Mouse (Mus musculus): ENCODE measurements around the gene Ldb3.

Gene Ldb3

GRCm38 (mm10) chr14:34588498-34588897 is at the start of gene Ldb3:
Ldb3 (minus strand) TSS chr14:34588682.
- DNase-seq, result no peak

DNA sequence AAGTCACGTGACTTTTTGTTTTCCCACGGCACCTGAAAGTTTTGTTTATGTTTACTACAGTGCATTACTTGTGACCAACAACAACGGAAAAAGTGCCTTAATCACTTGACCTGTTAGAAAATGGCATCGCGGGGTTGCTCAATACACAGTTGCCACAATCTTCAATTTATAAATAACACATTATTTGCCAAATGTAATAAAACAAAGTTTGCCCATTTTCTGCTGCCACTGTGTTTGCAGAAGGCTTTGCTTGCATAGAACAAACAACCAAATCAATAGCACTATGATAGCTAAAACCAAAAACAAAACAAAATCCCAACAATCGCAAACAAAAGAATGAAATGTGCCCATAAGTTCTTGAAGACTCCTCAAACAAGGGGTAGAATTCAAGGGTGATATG is 47.2 kb upstream of the Ldb3 start:
- DNase-seq, result no peak

DNA sequence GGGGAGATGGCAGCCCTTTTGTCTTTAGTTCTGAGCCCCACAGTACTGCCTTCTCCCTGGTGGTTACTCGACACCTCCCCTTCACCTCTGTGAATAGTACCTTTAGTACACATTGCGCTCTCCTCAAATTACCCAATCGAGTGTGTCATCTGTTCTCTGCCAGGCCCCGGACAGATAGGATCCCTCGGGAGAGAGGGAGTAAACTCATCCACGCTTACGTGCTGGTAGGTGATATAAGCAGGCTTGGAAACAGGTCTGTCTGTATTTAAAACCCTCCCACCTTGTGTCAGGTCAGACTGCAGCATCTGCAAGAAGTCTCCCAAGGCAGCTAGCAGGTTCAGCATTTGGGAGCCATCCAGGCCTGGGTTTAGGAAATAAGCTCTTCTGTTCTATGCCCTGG is 46.7 kb upstream of the Ldb3 start:
- no peak for DNase-seq

DNA sequence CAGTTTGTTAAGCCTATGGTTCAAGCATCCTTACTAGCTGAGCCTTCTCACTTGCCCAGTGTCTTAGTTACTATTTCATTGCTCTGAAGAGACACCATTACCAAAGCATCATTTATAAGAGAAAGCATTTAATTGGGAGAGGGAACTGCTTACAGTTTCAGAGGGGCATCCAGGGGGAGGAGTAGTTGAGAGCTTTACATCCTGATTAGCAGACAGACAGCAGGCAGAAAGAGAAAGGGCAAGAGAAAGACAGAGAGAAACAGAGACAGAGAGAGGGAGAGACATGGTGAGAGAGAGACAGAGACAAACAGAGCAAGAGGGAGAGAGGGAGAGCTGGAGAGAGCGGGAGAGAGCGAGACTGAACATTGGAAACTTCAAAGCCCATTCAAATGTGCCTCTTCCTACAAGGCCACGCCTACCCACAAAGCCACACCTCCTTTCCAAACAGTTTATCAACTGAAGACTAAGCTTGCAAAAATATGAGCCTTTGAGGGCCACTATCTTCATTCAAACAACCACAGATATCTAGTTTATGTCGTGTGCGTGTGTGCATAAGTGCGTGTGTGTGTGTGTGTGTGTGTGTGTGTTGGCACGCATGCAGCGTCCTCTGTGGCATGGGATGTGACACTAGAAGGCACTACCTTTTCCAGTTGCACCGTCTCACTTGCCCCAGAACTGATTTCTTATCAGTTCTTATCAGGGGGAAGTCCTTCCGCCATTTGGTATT is 44.4 kb upstream of the Ldb3 start:
- no peak for DNase-seq

- no peak for DNase-seq
These were observed 38.3 kb upstream of the Ldb3 start for GRCm38 (mm10) chr14:34626824-34627223.

DNA sequence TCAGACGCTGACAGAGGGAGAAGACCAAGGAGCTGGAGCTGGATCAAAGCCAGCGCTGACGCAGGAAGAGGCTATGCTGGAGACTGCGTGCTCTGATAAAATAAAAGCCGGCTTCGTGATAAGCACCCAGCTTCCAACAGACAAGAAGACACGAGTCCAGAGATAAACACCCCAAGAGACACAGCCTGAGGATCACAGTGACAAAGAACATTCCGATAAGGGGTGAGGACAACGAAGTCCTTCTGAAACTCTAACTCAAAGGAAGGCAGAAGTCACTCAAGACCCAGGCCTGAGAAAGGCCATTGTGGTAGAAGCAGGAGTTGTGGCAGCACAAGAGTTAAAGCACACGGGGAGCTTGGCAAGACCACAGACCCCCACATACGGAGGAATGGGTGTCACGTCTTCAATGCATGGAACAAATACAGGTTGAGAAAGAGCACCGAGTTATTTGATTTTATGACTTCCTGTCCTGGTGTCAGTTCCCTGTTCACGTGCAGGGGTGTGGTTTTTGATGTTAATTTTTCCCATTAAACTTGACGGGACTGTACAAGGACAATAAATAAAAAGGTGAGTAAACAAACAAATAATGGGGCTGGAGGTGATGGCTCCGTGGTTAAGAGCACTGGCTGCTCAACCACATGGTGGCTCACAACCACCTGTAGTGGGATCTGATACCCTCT is 35.2 kb upstream of the Ldb3 start:
- no peak for DNase-seq

DNA sequence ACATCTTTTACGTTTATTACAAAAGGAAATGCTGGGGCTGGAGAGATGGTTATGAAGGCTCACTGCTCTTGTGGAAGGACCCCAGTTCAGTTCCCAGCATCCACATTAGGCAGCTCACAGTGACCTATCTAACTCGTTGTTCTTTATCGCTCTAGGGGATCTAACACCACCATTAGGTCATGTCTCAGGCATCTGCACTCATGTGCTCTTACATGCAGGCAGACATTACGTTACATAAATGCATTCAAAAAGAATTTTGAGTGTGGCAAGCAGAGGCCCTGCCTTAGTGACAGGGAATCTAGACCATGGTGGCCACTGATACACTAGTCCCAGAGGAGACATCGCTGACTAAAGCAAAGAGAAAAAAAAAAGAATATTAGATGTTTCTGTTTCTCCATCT is 34.6 kb upstream of the Ldb3 start:
- no peak for DNase-seq

DNA sequence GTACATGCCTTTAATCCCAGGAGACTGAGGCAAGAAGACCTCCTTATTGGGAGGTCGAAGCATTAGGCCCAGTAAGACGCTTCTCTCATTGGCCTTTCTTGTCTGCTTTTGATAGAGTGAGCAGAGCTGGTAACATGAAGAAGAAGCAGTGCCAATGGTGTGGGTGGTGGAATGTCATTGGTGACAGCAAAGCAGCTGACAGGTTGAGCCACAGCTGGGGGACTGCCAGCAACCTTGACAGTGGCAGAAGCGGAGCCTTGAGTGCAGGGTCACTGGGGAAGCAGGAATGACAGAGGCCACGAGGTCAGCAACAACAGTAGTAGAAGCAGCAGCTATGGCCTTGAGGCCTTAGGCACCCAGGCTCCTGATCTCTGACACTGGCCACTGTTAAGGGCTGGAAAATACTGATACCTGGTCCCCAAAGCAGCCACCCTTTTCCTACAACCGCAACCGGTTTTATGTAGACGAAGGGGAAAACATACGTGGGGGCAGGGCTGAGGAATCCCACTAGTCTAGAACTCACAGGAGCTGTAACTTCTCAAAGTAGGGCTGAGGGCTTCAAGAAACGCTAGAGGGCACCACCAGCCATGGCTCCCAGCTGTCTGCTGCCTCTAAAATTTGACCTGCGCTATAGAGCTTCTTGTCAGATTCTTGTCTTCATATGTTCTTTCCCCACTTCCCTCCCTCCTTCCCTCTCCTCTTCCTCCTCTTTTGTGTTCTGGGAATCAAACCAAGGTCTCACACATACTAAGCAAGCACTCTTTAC is 32.3 kb upstream of the Ldb3 start:
- peak; percentile 64 for DNase-seq

GRCm38 (mm10) chr14:34618808-34619207 is 30.3 kb upstream of the Ldb3 start:
- DNase-seq, result no peak

GRCm38 (mm10) chr14:34616821-34617220 is 28.3 kb upstream of the Ldb3 start:
- DNase-seq, result peak; percentile 90

- DNase-seq, result no peak
These were observed 27.1 kb upstream of the Ldb3 start for GRCm38 (mm10) chr14:34615625-34616024.

DNA sequence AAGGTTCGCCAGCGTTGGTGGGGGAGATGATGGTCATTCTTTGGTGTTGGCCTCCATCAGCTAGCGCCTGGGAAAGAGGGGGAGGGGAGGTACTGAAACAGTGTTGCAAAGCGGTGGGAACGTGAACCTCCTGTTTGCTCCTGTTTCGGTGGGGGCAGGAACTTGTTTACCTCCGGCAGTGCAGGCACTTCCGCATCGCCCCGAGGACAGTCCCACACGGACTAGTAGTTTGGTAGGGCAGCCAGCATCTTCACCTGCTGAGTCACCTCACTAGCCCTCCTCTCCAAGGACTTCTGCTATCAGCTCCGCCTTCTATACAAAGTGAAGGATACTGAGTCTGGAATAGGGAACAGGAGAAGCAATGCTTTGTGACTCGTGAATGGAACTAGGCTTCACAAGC is 26.6 kb upstream of the Ldb3 start:
- peak; percentile 32 for DNase-seq

GRCm38 (mm10) chr14:34614551-34614950 is 26.1 kb upstream of the Ldb3 start:
- DNase-seq, result no peak

GRCm38 (mm10) chr14:34613523-34613922 is 25.0 kb upstream of the Ldb3 start:
- no peak for DNase-seq

DNA sequence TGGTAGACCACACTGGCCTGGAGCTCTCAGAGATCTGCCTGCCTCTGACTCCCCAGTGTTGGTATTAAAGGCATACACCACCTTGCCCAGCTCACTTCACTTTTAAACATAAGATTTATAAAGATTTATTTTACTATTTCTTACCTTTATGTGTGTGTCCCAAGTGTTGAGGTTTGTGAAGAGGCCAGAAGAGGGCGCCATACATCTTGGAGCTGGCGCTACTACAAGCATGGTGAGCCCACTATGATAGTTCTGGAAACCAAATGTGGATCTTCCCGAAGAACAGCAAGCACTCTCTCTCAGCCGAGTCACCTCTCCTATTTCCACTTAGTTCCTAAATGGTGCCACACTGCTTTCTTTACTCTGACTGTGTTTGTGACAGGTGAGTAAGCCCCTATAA is 23.7 kb upstream of the Ldb3 start:
- no peak for DNase-seq

DNA sequence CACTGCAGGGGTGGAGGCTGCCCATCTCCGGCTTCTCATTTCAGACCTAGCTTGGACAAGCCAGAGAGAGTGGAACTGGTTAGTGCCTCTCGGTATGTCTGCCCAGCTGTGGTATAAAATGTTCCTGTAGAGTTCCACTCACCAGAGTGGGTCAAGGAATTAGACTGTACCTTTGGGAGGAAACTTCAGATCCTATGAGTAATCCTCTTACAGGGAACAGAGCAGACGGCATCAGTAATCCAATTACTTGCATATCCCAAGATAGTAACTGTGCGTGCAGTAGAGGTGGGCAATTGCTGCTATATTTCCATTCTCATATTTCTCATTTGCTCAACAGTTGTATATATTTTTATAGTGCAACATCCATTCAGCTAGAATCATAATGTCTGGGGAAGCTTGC is 23.1 kb upstream of the Ldb3 start:
- DNase-seq, result no peak

DNA sequence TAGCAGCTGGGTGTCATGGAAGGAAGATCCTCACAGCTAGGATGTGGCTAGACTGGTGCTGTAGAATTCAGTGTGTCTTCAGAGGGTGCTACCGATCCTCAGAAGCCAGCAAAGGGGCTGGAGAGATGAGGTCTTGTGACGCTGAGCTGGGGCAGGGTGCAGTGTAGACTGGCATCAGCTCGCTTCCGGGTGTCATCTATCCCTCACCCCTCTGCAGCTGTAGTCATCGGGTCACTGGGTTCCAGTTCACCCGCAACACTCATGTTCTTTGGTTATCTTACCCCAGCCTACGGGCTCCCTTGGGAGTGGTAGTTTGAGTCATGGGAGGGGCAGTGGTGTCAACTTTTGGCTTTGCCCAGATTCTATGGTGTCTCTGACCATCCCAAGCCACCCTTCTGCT is 13.4 kb upstream of the Ldb3 start:
- DNase-seq, result no peak

- DNase-seq, result no peak
These were observed 11.5 kb upstream of the Ldb3 start, which contains the start of gene Opn4 for GRCm38 (mm10) chr14:34599941-34600340. Opn4 (minus strand) TSS chr14:34600142.

- DNase-seq, result no peak
These were observed 7.2 kb upstream of the Ldb3 start for GRCm38 (mm10) chr14:34595596-34596255.

- DNase-seq, result peak; percentile 48
These were observed 3.5 kb upstream of the Ldb3 start for GRCm38 (mm10) chr14:34591741-34592535.

DNA sequence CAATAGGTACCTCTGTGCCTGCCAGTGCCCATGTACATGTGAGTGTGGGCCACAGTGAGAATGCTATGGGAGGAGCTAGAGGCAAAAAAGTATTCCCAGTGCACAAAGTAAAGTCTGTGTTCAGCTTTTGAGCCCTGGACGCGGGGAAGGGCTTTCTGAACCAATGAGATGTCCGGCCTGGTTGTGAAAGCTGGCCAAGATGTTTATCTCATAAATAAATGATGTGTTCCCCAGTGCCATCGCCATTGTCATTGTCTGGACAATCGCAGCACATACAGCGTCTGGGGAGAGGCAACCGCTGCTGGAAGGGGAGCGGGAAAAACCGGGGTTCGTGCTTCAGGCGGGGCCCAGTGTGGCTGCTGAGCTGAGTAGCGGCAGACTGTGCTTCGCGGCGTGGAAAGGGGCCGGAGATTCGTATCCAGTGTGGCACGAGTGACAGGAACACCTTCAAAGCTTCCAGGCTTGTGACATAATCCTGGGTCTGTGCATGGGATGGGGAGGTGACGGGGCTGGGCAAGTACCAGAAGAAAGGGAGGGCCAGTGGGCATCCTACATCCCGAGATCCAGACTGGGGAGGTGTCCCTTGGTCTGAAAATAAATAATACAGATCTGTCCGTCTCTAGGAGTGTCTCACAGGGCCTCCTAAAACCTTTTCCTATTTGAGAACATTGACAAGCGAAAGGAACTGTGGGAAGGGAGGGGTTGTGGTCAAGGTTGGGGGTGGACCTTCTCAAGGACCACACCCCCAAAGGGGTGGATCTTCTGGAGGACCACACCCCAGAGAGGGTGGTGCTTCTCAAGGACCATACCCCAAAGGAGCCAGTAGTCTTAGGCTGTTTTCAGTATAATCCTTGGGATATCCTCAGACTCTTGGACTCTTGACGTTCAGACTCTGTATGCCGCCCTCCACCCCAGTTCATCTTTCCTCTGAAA is 2.5 kb upstream of the Ldb3 start:
- peak; percentile 50 for DNase-seq
